Mouse (Mus musculus) CH12.LX (cell line): Measurements from ENCODE around the gene Zfp263. TPM values are rescaled to one million over a fixed set of nuclear protein-coding genes. Genes with fewer than 3 reads are reported as not detected.

Experiments used
- DNase-seq: peaks from one replicate; pipeline ENCODE4 v3.0.0-alpha.2; 2013; ENCODE audit errors: extremely low read depth
- H3K27ac ChIP-seq: 2 replicates; pipeline ENCODE4 v1.5.1; 2012; ENCODE audit warnings: low read depth, mild to moderate bottlenecking, control low read depth, moderate library complexity; ENCODE audit not compliant: insufficient read depth
- H3K27me3 ChIP-seq: replicated peaks from 2 replicates; pipeline ENCODE3; 2012; ENCODE audit warnings: inconsistent platforms
- H3K36me3 ChIP-seq, 2 experiments: replicated peaks in 1 of 2; 2 replicates each; pipeline versions ENCODE3 to v1.6.1; 2012; ENCODE audit warnings: inconsistent platforms in 1 of 2, low read length in 1 of 2, mild to moderate bottlenecking in 1 of 2, mixed read lengths in 1 of 2, moderate library complexity in 1 of 2; ENCODE audit not compliant: control insufficient read depth in 1 of 2, insufficient read depth in 1 of 2
- H3K4me1 ChIP-seq, 2 experiments: 2 replicates each; pipeline ENCODE4 v1.6.1; 2012; ENCODE audit warnings: inconsistent platforms in 1 of 2, moderate library complexity in 1 of 2; ENCODE audit not compliant: insufficient read depth in 2 of 2, control insufficient read depth in 1 of 2
- H3K4me2 ChIP-seq: 2 replicates; pipeline ENCODE4 v1.6.1; 2012; ENCODE audit warnings: low read depth, mild to moderate bottlenecking, control low read depth; ENCODE audit not compliant: poor library complexity, insufficient read depth, severe bottlenecking
- H3K4me3 ChIP-seq, 3 experiments: fragments of 150-350 bp in 1 of 3; sonication (generic) in 1 of 3; replicated peaks in 1 of 3; 2 replicates each; pipeline versions ENCODE3 to v1.5.1; 2011 to 2012; ENCODE audit warnings: low read depth in 2 of 3, low read length in 2 of 3, mild to moderate bottlenecking in 2 of 3, moderate library complexity in 2 of 3, control low read depth in 1 of 3, improper control_type of control experiment in 1 of 3, inconsistent platforms in 1 of 3, mixed read lengths in 1 of 3; ENCODE audit not compliant: poor library complexity in 1 of 3
- H3K79me2 ChIP-seq: replicated peaks from 2 replicates; pipeline ENCODE4 v1.6.1; 2012; ENCODE audit warnings: mild to moderate bottlenecking, moderate library complexity; ENCODE audit not compliant: control insufficient read depth, poor library complexity, insufficient read depth, severe bottlenecking; ENCODE audit errors: extremely low read depth
- H3K9ac ChIP-seq: 2 replicates; pipeline ENCODE4 v1.6.1; 2012; ENCODE audit warnings: low read depth, mild to moderate bottlenecking, control low read depth, moderate library complexity; ENCODE audit not compliant: insufficient read depth
- H3K9me3 ChIP-seq: replicated peaks from 2 replicates; pipeline ENCODE3; 2012; ENCODE audit warnings: low read length, inconsistent platforms, mixed read lengths
- BHLHE40 ChIP-seq: IDR thresholded peaks from 2 replicates; pipeline ENCODE4 v1.6.1; 2011; ENCODE audit warnings: mild to moderate bottlenecking, low read depth, low read length, improper control_type of control experiment
- CHD2 ChIP-seq: IDR thresholded peaks from 2 replicates; pipeline ENCODE4 v1.6.1; 2011; ENCODE audit warnings: low read length, improper control_type of control experiment
- E2F4 ChIP-seq: IDR thresholded peaks from 2 replicates; pipeline ENCODE4 v1.6.1; 2011; ENCODE audit warnings: low read depth, low read length, improper control_type of control experiment; ENCODE audit not compliant: insufficient replicate concordance
- GABPA ChIP-seq: IDR thresholded peaks from 2 replicates; pipeline ENCODE4 v1.6.1; 2012; ENCODE audit warnings: low read depth, low read length, improper control_type of control experiment, inconsistent platforms; ENCODE audit not compliant: insufficient replicate concordance
- IRF4 ChIP-seq: IDR thresholded peaks from 2 replicates; pipeline ENCODE4 v1.6.1; 2014; ENCODE audit warnings: low read depth, mild to moderate bottlenecking, inconsistent platforms, low read length, improper control_type of control experiment
- JUND ChIP-seq: conservative IDR thresholded peaks from 2 replicates; pipeline ENCODE4 v1.6.1; 2011; ENCODE audit warnings: low read depth, low read length, improper control_type of control experiment
- MAFK ChIP-seq: IDR thresholded peaks from 2 replicates; pipeline ENCODE4 v1.6.1; 2011; ENCODE audit warnings: low read length, improper control_type of control experiment; ENCODE audit not compliant: insufficient replicate concordance
- MEF2A ChIP-seq: IDR thresholded peaks from 2 replicates; pipeline ENCODE4 v1.6.1; 2014; ENCODE audit warnings: low read depth, mild to moderate bottlenecking, inconsistent platforms, low read length, improper control_type of control experiment, borderline replicate concordance
- MYC ChIP-seq: IDR thresholded peaks from 2 replicates; pipeline ENCODE4 v1.6.1; 2011; ENCODE audit warnings: low read depth, mild to moderate bottlenecking, improper control_type of control experiment, low read length
- PAX5 ChIP-seq: IDR thresholded peaks from 2 replicates; pipeline ENCODE4 v1.6.1; 2012; ENCODE audit warnings: low read length, inconsistent platforms, mixed read lengths
- POLR2A ChIP-seq: IDR thresholded peaks from 2 replicates; pipeline ENCODE4 v1.6.1; 2011; ENCODE audit warnings: low read depth, mild to moderate bottlenecking, improper control_type of control experiment, low read length
- RCOR1 ChIP-seq: conservative IDR thresholded peaks from 2 replicates; pipeline ENCODE4 v1.6.1; 2012; ENCODE audit warnings: low read depth, mild to moderate bottlenecking, inconsistent platforms, low read length, improper control_type of control experiment
- SIN3A ChIP-seq: IDR thresholded peaks from 2 replicates; pipeline ENCODE4 v1.6.1; 2012; ENCODE audit warnings: low read length, improper control_type of control experiment, inconsistent platforms
- TBP ChIP-seq: conservative IDR thresholded peaks from 2 replicates; pipeline ENCODE4 v1.6.1; 2011; ENCODE audit warnings: low read depth, low read length, improper control_type of control experiment
- UBTF ChIP-seq: IDR thresholded peaks from 2 replicates; pipeline ENCODE4 v1.6.1; 2012; ENCODE audit warnings: low read depth, mild to moderate bottlenecking, inconsistent platforms, low read length, improper control_type of control experiment, moderate library complexity
- USF1 ChIP-seq: IDR thresholded peaks from 2 replicates; pipeline ENCODE4 v1.6.1; 2014; ENCODE audit warnings: low read depth, mild to moderate bottlenecking, inconsistent platforms, low read length, improper control_type of control experiment
- USF2 ChIP-seq: conservative IDR thresholded peaks from 2 replicates; pipeline ENCODE4 v1.6.1; 2011; ENCODE audit warnings: low read depth, low read length, improper control_type of control experiment
- ZKSCAN1 ChIP-seq: IDR thresholded peaks from 2 replicates; pipeline ENCODE4 v1.6.1; 2012; ENCODE audit warnings: low read depth, inconsistent platforms, low read length, improper control_type of control experiment, borderline replicate concordance
- ZNF384 ChIP-seq: IDR thresholded peaks from 2 replicates; pipeline ENCODE4 v1.6.1; 2012; ENCODE audit warnings: low read depth, low read length, improper control_type of control experiment, inconsistent platforms
- dilution Hi-C: fragments of 300-500 bp; cut with MboI; formaldehyde crosslinking; loops from 2 replicates; pipeline ENCODE4 v1.14.3; 2020; ENCODE audit warnings: low sequenced_read_pairs; ENCODE audit not compliant: extremely low pct_unique_long_range_greater_than_20kb, extremely low pct_ligation_motif_present
- in situ Hi-C: fragments of 300-500 bp; cut with MboI; formaldehyde crosslinking; loops from 3 replicates; pipeline ENCODE4 v1.14.3; 2019; ENCODE audit warnings: low sequenced_read_pairs, low pct_ligation_motif_present, low pct_unique_long_range_greater_than_20kb, mixed read lengths
- polyA plus RNA-seq: library from polyadenylated mRNA; unstranded; fragments of >175 nt; gene quantifications from 2 replicates; pipeline ENCODE4 v1.2.1, GENCODE M21; 2012; ENCODE audit warnings: low read depth; ENCODE audit not compliant: insufficient read length
- total RNA-seq, 2 experiments: library from RNA; depleted of rRNA; stranded (reverse); fragments of 300-350 nt in 1 of 2; fragments of >200 nt in 1 of 2; gene quantifications; 2 replicates each; pipeline ENCODE4 v1.2.3; 2012 to 2014

Zfp263 gene
- total and polyA plus RNA-seq, 3 experiments, result 17.4 to 24.2 (median 21.4) TPM

- H3K9ac ChIP-seq, result no peak overlapping the region
- H3K27ac ChIP-seq, result no peak overlapping the region
- in situ Hi-C loops, result no loop called here
- H3K4me1 ChIP-seq, result peaks cover 3 to 16% of the 10 kb centered on the region in 2 experiments; a peak in 3 of 4 replicates
- TF ChIP-seq E2F4, result no peak
- TF ChIP-seq BHLHE40, result no peak
- TF ChIP-seq TBP, result no peak
- TF ChIP-seq MEF2A, result no peak
- no peak for TF ChIP-seq GABPA
- TF ChIP-seq USF1, result no peak
- no peak for TF ChIP-seq CHD2
- TF ChIP-seq, all 38 proteins: peak for 0
- no peak for DNase-seq
- H3K9me3 ChIP-seq, result no peaks in the 10 kb centered on the region
- H3K4me2 ChIP-seq, result no peak overlapping the region
- dilution Hi-C loops, result no loop called here
- H3K36me3 ChIP-seq, result peaks cover 0 to 14% of the 10 kb centered on the region in 2 experiments
- no peaks in the 10 kb centered on the region for H3K27me3 ChIP-seq
- H3K79me2 ChIP-seq, result no peaks in the 10 kb centered on the region
- no peak overlapping the region for H3K4me3 ChIP-seq
These were observed 34.1 kb downstream of the Zfp263 start for GRCm38 (mm10) chr16:3777986-3778385.

GRCm38 (mm10) chr16:3781237-3781636, 37.3 kb downstream of the Zfp263 start:
- in situ Hi-C loops, result no loop called here
- Histone ChIP-seq H3K27me3 (no peaks in the 10 kb centered on the region), H3K4me3 (no peak overlapping the region), H3K36me3 (peaks cover 0 to 1% of the 10 kb centered on the region in 2 experiments), H3K9ac (no peak overlapping the region), H3K4me1 (peaks cover 3 to 7% of the 10 kb centered on the region in 2 experiments; a peak in 3 of 4 replicates), H3K4me2 (no peak overlapping the region), H3K79me2 (no peaks in the 10 kb centered on the region), H3K9me3 (no peaks in the 10 kb centered on the region), H3K27ac (no peak overlapping the region)
- no peak for TF ChIP-seq USF2
- TF ChIP-seq CHD2, result no peak
- TF ChIP-seq UBTF, result no peak
- TF ChIP-seq MEF2A, result no peak
- TF ChIP-seq MAFK, result no peak
- TF ChIP-seq SIN3A, result no peak
- TF ChIP-seq ZKSCAN1, result no peak
- TF ChIP-seq MYC, result no peak
- no peak for TF ChIP-seq RCOR1
- TF ChIP-seq ZNF384, result no peak
- no peak for TF ChIP-seq PAX5
- no peak for TF ChIP-seq TBP
- TF ChIP-seq IRF4, result no peak
- TF ChIP-seq POLR2A, result no peak
- TF ChIP-seq JUND, result no peak
- no peak for DNase-seq
- dilution Hi-C loops, result no loop called here
